22 mouse cellular contexts compared by ENCODE assay signal in genomic region chr10:18927811-18928210, GRCm38 (mm10).
DNase-seq lines count a peak whose midpoint lies in the region; ATAC-seq and TF ChIP-seq lines count a peak whose summit lies in the region.
"Had no signal": no experiment of that assay in that cellular context is flagged by ENCODE, and none has a peak within 500 bp of the region (broad histone marks: within the 10 kb centered on the region; RNA-seq: fewer than 3 reads in every experiment).

No protein-coding gene starts in this region.

- TF ChIP-seq CTCF in CH12.LX (conservative IDR thresholded peaks at IDR 0.05 in 1 of 2, IDR thresholded peaks at IDR 0.05 in 1 of 2; ENCODE audit: low read depth in 2 of 2, low read length in 2 of 2), result no peak
- no peak for TF ChIP-seq CTCF in forebrain, postnatal 0 days (IDR thresholded peaks at IDR 0.05; ENCODE audit: low read depth)

- ATAC-seq in common myeloid progenitor, adult 5-6 weeks (replicated peaks; ENCODE audit: low read depth, poor library complexity, severe bottlenecking), result 0 out of 2 replicates have a peak, but pooled peaks have one; percentile 45
- peak; percentile 53 for ATAC-seq in megakaryocyte progenitor cell, adult 5-6 weeks (replicated peaks; ENCODE audit: poor library complexity)
- no peak for ATAC-seq in forebrain, postnatal 0 days
- ATAC-seq in heart, embryonic 12.5 days (ENCODE audit: insufficient number of reproducible peaks, low FRiP score), result no peak
- ATAC-seq: forebrain, embryonic 15.5 days; hindbrain, postnatal 0 days; intestine, embryonic 15.5 days had no signal

- H3K4me1 ChIP-seq in CH12.LX (ENCODE audit: control insufficient read depth in 1 of 2, insufficient read depth in 2 of 2), result peaks cover 7 to 47% of the 10 kb centered on the region in 2 experiments; a peak in 3 of 4 replicates
- H3K4me1 ChIP-seq in forebrain, postnatal 0 days (ENCODE audit: insufficient read depth), result no peaks in the 10 kb centered on the region
- 0 out of 2 replicates have a peak, but pooled peaks cover 3% of the 10 kb centered on the region for H3K4me1 ChIP-seq in heart, embryonic 12.5 days (replicated peaks)
- H3K4me1 ChIP-seq: embryonic facial prominence, embryonic 12.5 days; forebrain, embryonic 15.5 days; hindbrain, embryonic 13.5 days; intestine, embryonic 15.5 days had no signal

- no peak overlapping the region for H3K4me3 ChIP-seq in CH12.LX (replicated peaks in 1 of 3; ENCODE audit: low read depth in 2 of 3, low read length in 2 of 3, poor library complexity in 1 of 3)
- H3K4me3 ChIP-seq in forebrain, postnatal 0 days (ENCODE audit: low read depth, low read length), result no peak overlapping the region
- no peak overlapping the region for H3K4me3 ChIP-seq in heart, embryonic 12.5 days
- H3K4me3 ChIP-seq: embryonic facial prominence, embryonic 12.5 days; forebrain, embryonic 15.5 days; gastrocnemius, adult 2 months; hindbrain, embryonic 13.5 days; intestine, embryonic 15.5 days had no signal

- no peaks in the 10 kb centered on the region for H3K27me3 ChIP-seq in CH12.LX (replicated peaks)
- H3K27me3 ChIP-seq in forebrain, postnatal 0 days (ENCODE audit: insufficient read depth, low read length), result no peaks in the 10 kb centered on the region
- no peaks in the 10 kb centered on the region for H3K27me3 ChIP-seq in heart, embryonic 12.5 days (replicated peaks)
- H3K27me3 ChIP-seq: embryonic facial prominence, embryonic 12.5 days; forebrain, embryonic 15.5 days; hindbrain, embryonic 13.5 days; intestine, embryonic 15.5 days had no signal

- TF ChIP-seq EP300 in CH12.LX (IDR thresholded peaks at IDR 0.05; ENCODE audit: low read length), result peak; percentile 83

- in situ Hi-C loops in CH12.LX (cut with MboI; ENCODE audit: low pct_ligation_motif_present, low pct_unique_long_range_greater_than_20kb, low sequenced_read_pairs), result loop anchor here (25.0 kb wide), 1 partner anchor 559 kb away; no protein-coding TSS in a partner anchor

- H3K79me2 ChIP-seq in CH12.LX (replicated peaks; ENCODE audit: control insufficient read depth, extremely low read depth, insufficient read depth, poor library complexity, severe bottlenecking), result no peaks in the 10 kb centered on the region

- no peak overlapping the region for H3K9ac ChIP-seq in CH12.LX (ENCODE audit: insufficient read depth, low read depth)
- H3K9ac ChIP-seq in forebrain, postnatal 0 days, result no peak overlapping the region
- no peak overlapping the region for H3K9ac ChIP-seq in heart, embryonic 12.5 days
- H3K9ac ChIP-seq: embryonic facial prominence, embryonic 12.5 days; forebrain, embryonic 15.5 days; hindbrain, embryonic 13.5 days; intestine, embryonic 15.5 days had no signal

- WGBS in forebrain, postnatal 0 days, result 80% methylated on average over 2 of the region's 2 CpGs
- 77% methylated on average over 2 of the region's 2 CpGs for WGBS in heart, embryonic 12.5 days

- H3K27ac ChIP-seq in CH12.LX (ENCODE audit: insufficient read depth, low read depth), result no peak overlapping the region
- H3K27ac ChIP-seq in forebrain, postnatal 0 days (ENCODE audit: low read depth, low read length), result no peak overlapping the region
- no peak overlapping the region for H3K27ac ChIP-seq in heart, embryonic 12.5 days (ENCODE audit: poor library complexity, severe bottlenecking)
- H3K27ac ChIP-seq: embryonic facial prominence, embryonic 12.5 days; forebrain, embryonic 15.5 days; gastrocnemius, adult 2 months; hindbrain, embryonic 13.5 days; hindbrain, postnatal 0 days; intestine, embryonic 15.5 days had no signal

- no peaks in the 10 kb centered on the region for H3K36me3 ChIP-seq in CH12.LX (replicated peaks in 1 of 2; ENCODE audit: control insufficient read depth in 1 of 2, insufficient read depth in 1 of 2, low read length in 1 of 2)
- H3K36me3 ChIP-seq in forebrain, postnatal 0 days (ENCODE audit: insufficient read depth), result no peaks in the 10 kb centered on the region
- no peaks in the 10 kb centered on the region for H3K36me3 ChIP-seq in heart, embryonic 12.5 days
- H3K36me3 ChIP-seq: embryonic facial prominence, embryonic 12.5 days; forebrain, embryonic 15.5 days; hindbrain, embryonic 13.5 days; intestine, embryonic 15.5 days had no signal

- no peak for TF ChIP-seq RAD21 in CH12.LX (IDR thresholded peaks at IDR 0.05; ENCODE audit: low read depth, low read length)

- peak overlapping the region; percentile 40; the same call in 1 of the 2 replicates for H3K4me2 ChIP-seq in CH12.LX (ENCODE audit: insufficient read depth, low read depth, poor library complexity, severe bottlenecking)
- no peak overlapping the region for H3K4me2 ChIP-seq in forebrain, postnatal 0 days (ENCODE audit: low read depth)
- H3K4me2 ChIP-seq in heart, embryonic 12.5 days, result no peak overlapping the region
- H3K4me2 ChIP-seq: embryonic facial prominence, embryonic 12.5 days; forebrain, embryonic 15.5 days; hindbrain, embryonic 13.5 days; intestine, embryonic 15.5 days had no signal

- no peaks in the 10 kb centered on the region for H3K9me3 ChIP-seq in CH12.LX (replicated peaks; ENCODE audit: low read length)
- H3K9me3 ChIP-seq in forebrain, postnatal 0 days (ENCODE audit: low read length), result no peaks in the 10 kb centered on the region
- no peaks in the 10 kb centered on the region for H3K9me3 ChIP-seq in heart, embryonic 12.5 days (replicated peaks)
- H3K9me3 ChIP-seq: embryonic facial prominence, embryonic 12.5 days; forebrain, embryonic 15.5 days; hindbrain, embryonic 13.5 days; intestine, embryonic 15.5 days had no signal

- no peak for TF ChIP-seq POLR2A in CH12.LX (IDR thresholded peaks at IDR 0.05; ENCODE audit: low read depth, low read length)

- dilution Hi-C loops in CH12.LX (cut with MboI; ENCODE audit: extremely low pct_ligation_motif_present, extremely low pct_unique_long_range_greater_than_20kb, low sequenced_read_pairs), result no loop called here

- no peak for DNase-seq in CH12.LX (ENCODE audit: extremely low read depth)
- no peak for DNase-seq in forebrain, postnatal 0 days
- no peak for DNase-seq in adipocyte (ENCODE audit: low spot score)
- DNase-seq in frontal cortex, postnatal 25 days (ENCODE audit: low spot score in 2 of 2), result no peak
- DNase-seq: adrenal gland, postnatal 10 days; cerebellum, adult 18-20 months; cerebellum, adult 9-11 months; cerebellum, postnatal 36 days; gastrocnemius, adult 2 months; gastrocnemius, postnatal 25 days; heart, adult 11 months; heart, postnatal 10 days; heart, postnatal 4 days; kidney, adult 18-20 months had no signal

TF ChIP-seq in CH12.LX, 34 proteins besides CTCF, POLR2A, EP300 and RAD21:
- TF ChIP-seq TCF12 (IDR thresholded peaks at IDR 0.05; ENCODE audit: low read depth, low read length) (peak; percentile 29; the same call in 1 of the 2 replicates), POLR2AphosphoS2 (IDR thresholded peaks at IDR 0.05; ENCODE audit: low read depth, low read length) (no peak), ELF1 (IDR thresholded peaks at IDR 0.05; ENCODE audit: low read depth, low read length) (0 out of 2 replicates have a peak, but pooled peaks have one; percentile 34), IRF4 (IDR thresholded peaks at IDR 0.05; ENCODE audit: low read depth, low read length) (peak; percentile 69; the same call in 1 of the 2 replicates), MAFK (IDR thresholded peaks at IDR 0.05; ENCODE audit: insufficient replicate concordance, low read length) (peak; percentile 31; the same call in 1 of the 2 replicates), JUN (IDR thresholded peaks at IDR 0.05; ENCODE audit: insufficient read depth, low read depth, low read length) (no peak)

Comparison
In these comparisons a context has a peak if more than half of its experiments do, and no peak if none do; other contexts are left out.
1. ATAC-seq: peak in common myeloid progenitor, adult 5-6 weeks (single experiment) and megakaryocyte progenitor cell, adult 5-6 weeks (single experiment); none in forebrain, postnatal 0 days (single experiment) and heart, embryonic 12.5 days (single experiment).